Mouse (Mus musculus) kidney, postnatal 0 days (tissue): ENCODE measurements at regions not wholly inside any gene's neighbourhood (a gene's known extent, or its start where the extent isn't known, plus 50 kb on each side); places are given as distances from the start of the nearest gene placed in this dataset.

ENCODE experiments used
- ATAC-seq: fragments of 200-750 bp; cut with Nextera tagmentation; replicated peaks from 2 replicates; pipeline ENCODE4 v1.8.0; 2017; ENCODE audit warnings: low read depth, moderate number of reproducible peaks, moderate TSS enrichment, moderate library complexity; ENCODE audit not compliant: low FRiP score
- DNase-seq: peaks from one replicate; pipeline ENCODE4 v3.0.0-alpha.2; 2016; ENCODE audit warnings: low spot score
- H3K27ac ChIP-seq: fragments of 300-500 bp; sonication (generic); 2 replicates; pipeline ENCODE4 v1.5.1; 2014; ENCODE audit warnings: mild to moderate bottlenecking
- H3K27me3 ChIP-seq: fragments of 300-500 bp; sonication (generic); 2 replicates; pipeline ENCODE4 v1.6.1; 2014; ENCODE audit warnings: low read length, mixed read lengths; ENCODE audit not compliant: insufficient read depth
- H3K36me3 ChIP-seq: fragments of 300-500 bp; sonication (generic); 2 replicates; pipeline ENCODE4 v1.6.1; 2014; ENCODE audit warnings: low read length, mixed read lengths; ENCODE audit not compliant: insufficient read depth
- H3K4me1 ChIP-seq: fragments of 300-500 bp; sonication (generic); replicated peaks from 2 replicates; pipeline ENCODE4 v1.6.1; 2014; ENCODE audit warnings: antibody characterized with exemption, low read length, mixed read lengths; ENCODE audit not compliant: insufficient read depth
- H3K4me2 ChIP-seq: fragments of 300-500 bp; sonication (generic); 2 replicates; pipeline ENCODE4 v1.6.1; 2014; ENCODE audit warnings: mild to moderate bottlenecking, low read length, moderate library complexity, mixed read lengths
- H3K4me3 ChIP-seq: fragments of 300-500 bp; sonication (generic); replicated peaks from 2 replicates; pipeline ENCODE4 v1.5.1; 2014; ENCODE audit warnings: low read depth, low read length
- H3K9ac ChIP-seq: fragments of 300-500 bp; sonication (generic); 2 replicates; pipeline ENCODE4 v1.6.1; 2014; ENCODE audit warnings: low read depth, low read length
- H3K9me3 ChIP-seq: fragments of 300-500 bp; sonication (generic); replicated peaks from 2 replicates; pipeline ENCODE4 v1.6.1; 2016; ENCODE audit warnings: low read length, inconsistent platforms, mixed read lengths
- CTCF ChIP-seq: IDR thresholded peaks from 2 replicates; pipeline ENCODE4 v1.5.1; 2016; ENCODE audit warnings: antibody characterized with exemption, low read depth, mild to moderate bottlenecking, moderate library complexity
- WGBS: fragments of 180-500 bp; shearing (Covaris S2); extraction: QIAGEN DNeasy Blood & Tissue Kit; methylation state at CpG from one replicate; pipeline ENCODE4 v1.1.7; 2014; 5-methylcytosine and 5-hydroxymethylcytosine counted together

GRCm38 (mm10) chr6:78277993-78278715, 92.3 kb upstream of the Reg3b start:
- no peaks in the 10 kb centered on the region for H3K36me3 ChIP-seq

GRCm38 (mm10) chr6:78280541-78280940, 89.9 kb upstream of the Reg3b start:
- 73% methylated on average over 5 of the region's 5 CpGs for WGBS

More at GRCm38 (mm10) chr6:78277993-78278715, 92.3 kb upstream of the Reg3b start:
- 60% methylated on average over 6 of the region's 6 CpGs for WGBS
- TF ChIP-seq CTCF, result no peak
- Histone ChIP-seq H3K4me3 (no peak overlapping the region), H3K9ac (no peak overlapping the region), H3K27me3 (no peaks in the 10 kb centered on the region), H3K27ac (no peak overlapping the region), H3K9me3 (no peaks in the 10 kb centered on the region), H3K4me1 (no peaks in the 10 kb centered on the region), H3K4me2 (no peak overlapping the region)
- ATAC-seq (no peak), DNase-seq (no peak)

GRCm38 (mm10) chr6:78294647-78295046, 75.8 kb upstream of the Reg3b start:
- H3K4me1 ChIP-seq, result no peaks in the 10 kb centered on the region
- WGBS, result 41% methylated on average over 1 of the region's 1 CpGs
- H3K27me3 ChIP-seq, result no peaks in the 10 kb centered on the region
- H3K4me2 ChIP-seq, result no peak overlapping the region
- H3K4me3 ChIP-seq, result no peak overlapping the region
- ATAC-seq, result no peak
- no peak overlapping the region for H3K9ac ChIP-seq
- TF ChIP-seq CTCF, result no peak
- DNase-seq, result no peak
- H3K9me3 ChIP-seq, result no peaks in the 10 kb centered on the region
- no peak overlapping the region for H3K27ac ChIP-seq
- H3K36me3 ChIP-seq, result no peaks in the 10 kb centered on the region

More at GRCm38 (mm10) chr6:78280541-78280940, 89.9 kb upstream of the Reg3b start:
- no peaks in the 10 kb centered on the region for H3K9me3 ChIP-seq
- no peaks in the 10 kb centered on the region for H3K4me1 ChIP-seq
- H3K4me2 ChIP-seq, result no peak overlapping the region
- H3K27ac ChIP-seq, result no peak overlapping the region
- no peak overlapping the region for H3K4me3 ChIP-seq
- no peak overlapping the region for H3K9ac ChIP-seq
- ATAC-seq (no peak), DNase-seq (no peak)
- no peak for TF ChIP-seq CTCF
- H3K27me3 ChIP-seq, result no peaks in the 10 kb centered on the region
- H3K36me3 ChIP-seq, result no peaks in the 10 kb centered on the region

- Histone ChIP-seq H3K27ac (no peak overlapping the region), H3K36me3 (no peaks in the 10 kb centered on the region), H3K4me1 (no peaks in the 10 kb centered on the region), H3K4me3 (no peak overlapping the region), H3K9me3 (no peaks in the 10 kb centered on the region), H3K9ac (no peak overlapping the region), H3K4me2 (no peak overlapping the region), H3K27me3 (no peaks in the 10 kb centered on the region)
- WGBS, result 72% methylated on average over 1 of the region's 1 CpGs
- no peak for TF ChIP-seq CTCF
- ATAC-seq (no peak), DNase-seq (no peak)
Measured at GRCm38 (mm10) chr6:78303187-78303740, 67.2 kb upstream of the Reg3b start.
